Mouse (Mus musculus) heart, postnatal 0 days (tissue): ENCODE measurements around the gene Aim2.

Source experiments
- CTCF ChIP-seq: IDR thresholded peaks from 2 replicates; pipeline ENCODE4 v1.5.1; 2016; ENCODE audit warnings: antibody characterized with exemption, control low read depth, low read depth
- EP300 ChIP-seq: IDR thresholded peaks from 2 replicates; pipeline ENCODE4 v1.6.1; 2016; ENCODE audit warnings: antibody characterized with exemption, low read depth

- TF ChIP-seq CTCF (no peak), EP300 (no peak)
Observed at GRCm38 (mm10) chr1:173451665-173452064, 101.0 kb downstream of the Aim2 start.
